Mouse (Mus musculus): ENCODE data around the gene Htra2.

GRCm38 (mm10) chr6:83020836-83021593 is 34.1 kb downstream of the Htra2 start:
- TF ChIP-seq CTCF (IDR thresholded peaks at IDR 0.05; ENCODE audit: borderline replicate concordance, insufficient read depth, low read length), result no peak
- TF ChIP-seq POLR2A (IDR thresholded peaks at IDR 0.05; ENCODE audit: low read depth, low read length), result no peak

All from embryonic fibroblast, embryonic 13.5 days (primary cell).